Mouse (Mus musculus): ENCODE measurements around the gene Ywhae. TPM values are rescaled to one million over a fixed set of nuclear protein-coding genes. Genes with fewer than 3 reads are reported as not detected.

Ywhae gene
- total RNA-seq, 2 experiments from 2014 or later = 1,159 to 1,269 TPM

GRCm38 (mm10) chr11:75737806-75738476 is 5.3 kb downstream of the Ywhae start:
- DNase-seq = no peak

DNA sequence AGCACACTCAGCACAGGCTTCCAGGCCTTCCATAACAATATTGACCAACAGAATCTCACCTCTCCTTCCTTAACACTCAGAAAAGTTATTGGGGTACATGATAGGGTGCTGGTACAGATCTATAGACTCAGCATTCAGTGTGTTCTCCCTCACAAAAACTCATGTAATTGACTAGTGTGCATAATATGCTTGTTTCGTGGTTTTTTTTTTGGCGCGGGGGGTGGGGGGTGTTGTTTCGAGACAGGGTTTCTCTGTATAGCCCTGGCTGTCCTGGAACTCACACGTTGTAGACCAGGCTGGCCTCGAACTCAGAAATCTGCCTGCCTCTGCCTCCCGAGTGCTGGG is 5.8 kb downstream of the Ywhae start:
- no peak for DNase-seq

DNA sequence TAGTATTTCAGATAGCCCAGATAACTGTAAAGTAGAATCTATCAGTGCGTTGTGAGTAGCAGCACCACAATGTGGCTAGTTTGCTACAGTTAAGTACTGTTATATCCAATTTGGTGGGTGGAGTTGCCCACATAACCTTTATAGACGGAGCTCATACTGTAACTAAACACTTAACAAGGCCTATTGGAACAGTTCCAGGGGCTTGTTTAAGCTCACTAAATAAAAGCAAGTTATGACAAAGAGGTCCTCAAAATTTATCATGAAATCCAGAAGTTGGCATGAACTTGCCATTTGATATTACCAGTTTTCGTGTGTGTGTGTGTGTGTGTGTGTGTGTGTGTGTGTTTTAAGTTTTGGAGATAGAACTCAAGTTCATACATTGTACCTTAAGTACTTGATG is 7.5 kb downstream of the Ywhae start:
- DNase-seq = no peak

DNA sequence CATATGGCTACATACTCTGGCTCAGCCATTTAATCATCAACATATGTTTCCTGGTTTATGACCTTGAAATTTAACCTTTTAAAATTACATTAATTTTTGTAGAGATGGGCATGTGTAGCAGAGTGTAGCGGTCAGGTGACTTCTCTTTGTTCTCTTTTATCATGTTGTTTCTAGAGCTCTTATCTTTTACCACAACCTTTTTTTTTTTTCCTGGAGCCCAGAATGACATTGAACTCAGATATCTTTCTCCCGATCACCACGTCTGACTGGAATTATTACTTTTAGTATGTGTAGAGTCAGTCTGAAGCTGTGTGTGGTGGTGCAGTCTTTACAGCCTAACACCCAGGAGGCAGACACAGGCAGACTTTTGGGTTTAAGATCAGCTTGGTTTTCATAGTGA is 8.9 kb downstream of the Ywhae start:
- DNase-seq = no peak

DNA sequence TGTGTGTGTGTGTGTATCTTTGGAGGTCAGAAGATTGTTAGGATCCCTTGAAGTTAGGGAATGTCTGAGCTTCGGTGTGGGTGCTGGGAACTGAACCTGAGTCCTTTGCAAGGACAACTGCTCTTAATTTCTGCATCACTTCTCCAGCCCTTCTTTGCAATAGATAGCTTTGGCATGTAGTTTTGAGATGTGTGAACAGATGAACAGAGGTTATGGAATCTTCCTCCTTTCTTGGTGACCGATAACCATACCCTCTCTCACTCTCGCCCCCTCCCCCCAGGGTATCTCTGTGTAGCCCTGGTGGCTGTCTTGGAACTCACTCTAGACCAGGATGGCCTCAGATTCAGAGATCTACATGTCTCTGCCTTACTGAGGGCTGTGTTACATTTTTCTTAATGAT is 12.1 kb downstream of the Ywhae start:
- DNase-seq = no peak

DNA sequence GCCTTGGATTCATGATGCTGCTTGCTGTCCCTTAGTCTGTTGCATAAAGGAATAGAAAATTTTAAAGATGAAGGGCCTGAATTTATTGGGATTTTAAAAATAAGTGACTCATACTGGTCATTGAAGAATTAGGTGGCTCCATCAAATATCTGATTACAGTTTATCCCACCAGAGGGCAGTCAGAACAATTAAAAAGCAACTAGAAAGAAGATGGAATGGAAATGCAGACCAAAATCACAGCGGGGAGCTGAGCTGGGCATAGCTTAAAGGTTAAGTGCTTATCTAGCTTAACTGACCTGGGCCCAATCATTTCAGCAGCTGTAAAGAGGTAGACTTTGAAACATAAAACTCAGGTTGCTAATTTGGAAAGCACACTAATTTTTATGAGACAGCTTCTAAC is 17.9 kb downstream of the Ywhae start:
- no peak for DNase-seq

DNA sequence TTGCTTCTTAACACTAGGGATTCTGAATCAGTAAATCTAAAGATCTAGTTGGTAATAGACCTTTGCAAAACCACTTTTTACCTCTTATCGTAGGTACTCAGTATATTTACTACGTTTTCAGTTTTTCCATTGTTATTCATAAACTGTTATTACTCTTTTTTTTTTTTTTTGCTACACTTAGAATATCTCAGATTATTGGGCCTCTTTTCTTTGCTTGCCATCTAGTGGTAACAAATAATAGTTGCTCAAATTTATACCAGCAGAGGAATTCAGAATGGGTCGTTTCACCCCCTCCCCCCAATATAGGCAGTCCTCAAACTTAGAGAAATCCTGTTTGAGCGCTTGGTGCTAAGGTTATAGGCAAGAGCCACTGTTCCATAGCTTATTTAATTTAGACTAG is 18.4 kb downstream of the Ywhae start:
- no peak for DNase-seq

DNA sequence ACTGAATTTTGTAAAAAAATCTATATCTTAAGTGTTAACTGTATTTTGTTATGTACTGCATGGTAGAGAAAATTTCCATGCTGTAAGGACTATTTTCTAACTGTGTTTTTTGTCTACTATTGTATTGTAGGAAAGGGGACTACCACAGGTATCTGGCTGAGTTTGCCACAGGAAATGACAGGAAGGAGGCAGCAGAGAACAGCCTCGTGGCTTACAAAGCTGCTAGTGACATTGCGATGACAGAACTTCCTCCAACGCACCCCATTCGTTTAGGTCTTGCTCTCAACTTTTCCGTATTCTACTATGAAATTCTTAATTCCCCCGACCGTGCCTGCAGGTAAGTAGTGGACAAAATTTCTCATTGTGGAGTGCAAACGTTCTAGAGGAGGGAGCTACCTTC is 24.0 kb downstream of the Ywhae start:
- no peak for DNase-seq

DNA sequence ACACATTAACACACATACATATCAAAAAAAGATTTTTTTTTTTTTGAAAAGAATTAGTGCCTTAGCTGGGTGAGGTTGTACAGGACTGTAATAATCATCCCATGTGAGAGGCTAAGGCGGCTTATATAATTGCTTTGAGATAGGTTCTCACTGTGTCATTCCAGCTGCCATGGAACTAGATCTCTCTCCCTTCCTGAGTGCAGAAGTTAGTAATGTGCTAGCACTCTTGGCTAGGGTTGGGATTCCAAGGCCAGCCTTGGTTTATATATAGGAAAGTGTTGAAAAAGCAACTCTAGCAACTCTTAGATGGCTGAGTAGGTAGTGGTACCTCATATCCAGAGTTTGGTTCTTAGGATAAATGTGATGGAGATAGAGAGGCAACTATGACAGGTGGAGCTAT is 25.9 kb downstream of the Ywhae start:
- DNase-seq = no peak

GRCm38 (mm10) chr11:75760785-75761184 is 28.1 kb downstream of the Ywhae start:
- DNase-seq = no peak

- no peak for DNase-seq
These were observed 30.0 kb downstream of the Ywhae start for GRCm38 (mm10) chr11:75762708-75763107.

DNA sequence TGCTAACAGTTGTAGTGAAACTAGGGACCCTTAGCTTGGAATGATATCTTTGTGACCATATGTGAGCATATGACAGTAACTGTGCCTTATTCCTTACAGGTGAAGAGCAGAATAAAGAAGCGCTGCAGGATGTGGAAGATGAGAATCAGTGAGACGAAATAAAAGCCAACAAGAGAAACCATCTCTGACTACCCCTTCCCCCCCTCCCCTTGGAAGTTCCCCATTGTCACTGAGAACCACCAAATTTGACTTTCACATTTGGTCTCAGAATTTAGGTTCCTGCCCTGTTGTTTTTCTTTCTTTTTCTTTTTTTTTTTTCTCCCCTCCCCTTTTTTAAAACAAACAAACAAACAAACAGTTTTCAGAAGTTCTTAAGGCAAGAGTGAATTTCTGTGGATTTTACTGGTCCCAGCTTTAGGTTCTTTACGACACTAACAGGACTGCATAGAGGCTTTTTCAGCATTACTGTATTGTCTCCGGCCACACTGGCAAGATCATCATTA is 31.9 kb downstream of the Ywhae start:
- no peak for DNase-seq

GRCm38 (mm10) chr11:75765161-75765560 is 32.5 kb downstream of the Ywhae start:
- DNase-seq = no peak

DNA sequence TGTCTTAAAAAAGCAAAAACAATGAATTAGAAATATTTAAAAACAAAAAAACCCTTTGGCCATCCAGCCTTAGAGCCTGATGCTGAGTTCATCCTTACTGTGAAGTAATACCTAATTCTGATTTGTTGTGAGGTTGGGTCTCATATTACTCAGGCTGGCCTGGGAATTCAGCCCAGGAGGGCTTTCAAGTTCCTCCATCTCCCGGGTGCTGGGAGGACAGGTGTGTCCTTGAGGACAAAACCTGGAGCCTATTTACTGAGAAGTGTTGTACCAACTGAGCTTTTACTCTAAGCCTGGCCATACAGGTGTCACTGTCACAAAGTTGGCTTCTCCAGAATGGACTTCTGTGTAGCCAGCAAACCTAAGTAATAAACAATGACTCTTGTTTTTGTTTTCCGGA is 34.3 kb downstream of the Ywhae start:
- no peak for DNase-seq

GRCm38 (mm10) chr11:75768091-75768989 is 35.7 kb downstream of the Ywhae start:
- DNase-seq = peak; percentile 46 to 49

DNA sequence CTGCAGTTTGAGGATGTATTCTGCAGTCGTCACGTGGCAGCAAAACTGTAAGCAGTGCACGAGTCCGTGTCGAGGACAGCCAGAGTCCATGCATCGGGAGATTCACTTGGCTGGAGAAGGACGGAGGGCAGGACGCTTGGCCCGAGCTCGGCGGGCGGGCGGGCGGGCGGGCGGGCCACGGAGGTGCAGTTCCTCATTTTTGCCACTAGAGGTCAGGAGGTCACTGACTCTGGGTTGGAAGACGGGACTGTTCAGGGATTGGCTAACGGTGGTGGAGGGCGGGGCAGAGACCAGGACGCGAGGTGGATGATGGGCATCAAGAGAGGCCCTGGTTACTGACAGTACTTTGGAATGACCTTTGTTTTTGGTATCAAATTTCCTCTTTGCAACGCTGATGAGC is 36.5 kb downstream of the Ywhae start:
- DNase-seq = peak; percentile 74 to 77

DNA sequence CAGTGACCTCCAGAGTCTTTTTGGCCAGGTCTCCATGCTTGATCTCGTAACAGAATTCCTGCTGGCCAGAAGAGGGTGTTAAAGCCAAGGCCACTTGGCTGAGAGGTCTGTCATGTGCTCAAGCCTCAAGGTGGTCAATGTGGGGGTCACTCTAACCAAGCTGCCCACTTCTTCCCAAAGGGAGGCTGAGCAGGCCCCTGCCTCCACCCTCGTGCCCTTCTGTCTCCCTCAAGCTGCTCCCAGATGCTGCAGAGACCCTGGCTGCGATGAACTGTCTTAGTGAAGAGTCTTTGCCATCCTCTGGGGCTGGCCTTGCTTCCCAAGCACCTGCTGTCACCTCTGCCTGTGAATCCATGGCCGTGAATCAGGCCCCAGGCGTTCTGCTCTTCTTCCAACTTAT is 39.9 kb downstream of the Ywhae start:
- no peak for DNase-seq

DNA sequence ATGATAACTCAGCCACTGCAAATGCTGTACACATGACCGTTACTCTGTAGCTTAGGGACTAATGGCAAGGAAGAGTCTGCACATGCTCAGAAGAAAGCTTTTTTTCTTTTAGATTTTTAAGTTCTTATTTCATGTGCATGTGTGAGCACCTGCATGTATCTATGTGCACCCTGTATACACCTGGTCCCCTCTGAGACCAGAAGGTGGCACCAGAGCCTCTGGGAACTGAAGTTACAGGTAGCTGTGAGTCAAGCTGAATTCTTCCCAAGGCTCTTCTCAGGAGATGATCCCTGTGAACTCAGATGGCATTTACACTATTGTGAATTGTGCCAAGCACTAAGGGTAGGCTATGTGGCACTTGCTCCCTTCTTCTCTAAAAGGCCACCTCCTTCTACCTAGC is 43.2 kb downstream of the Ywhae start:
- no peak for DNase-seq

DNA sequence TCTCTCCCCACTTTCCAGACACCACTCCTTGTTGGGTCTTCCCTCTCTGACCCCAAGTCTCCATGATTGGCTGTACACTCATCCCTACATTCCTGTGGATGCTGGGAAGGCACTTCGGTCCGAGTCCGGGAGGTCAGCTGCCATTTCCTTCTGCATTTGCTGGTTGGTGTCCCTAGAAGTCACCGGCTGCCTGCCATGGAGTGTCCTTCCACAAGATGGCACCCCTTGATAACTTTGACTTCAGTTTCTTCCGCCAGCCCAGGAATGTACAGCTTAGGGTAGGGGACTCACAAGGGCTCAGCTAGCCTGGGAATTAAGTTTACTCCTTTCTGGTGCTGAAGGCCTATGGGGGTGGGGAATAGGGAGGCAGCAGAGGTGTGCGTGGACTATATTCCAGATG is 49.2 kb downstream of the Ywhae start:
- DNase-seq = peak; percentile 39 to 50

DNA sequence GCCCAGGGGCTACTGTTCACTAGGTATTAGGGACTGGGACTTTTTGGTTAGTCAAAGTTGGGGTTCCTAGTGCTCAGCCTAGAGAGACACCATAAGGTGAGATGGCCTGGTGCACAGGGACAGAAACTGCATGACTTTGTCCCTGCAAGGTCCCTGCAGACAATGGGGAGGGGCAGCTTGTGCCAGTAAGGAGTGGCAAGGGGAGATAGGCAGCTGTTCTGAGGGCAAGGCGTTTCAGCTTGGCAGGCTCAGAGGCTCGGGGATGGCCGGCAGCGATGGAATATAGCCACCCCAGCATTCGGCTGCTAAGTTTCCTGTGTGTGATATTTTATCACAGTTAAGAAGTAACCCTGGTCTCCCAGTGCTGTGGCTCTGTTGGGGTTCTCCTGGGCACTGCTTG is 51.1 kb downstream of the Ywhae start:
- DNase-seq = no peak

GRCm38 (mm10) chr11:75785897-75786296 is 53.2 kb downstream of the Ywhae start:
- no peak for DNase-seq

DNA sequence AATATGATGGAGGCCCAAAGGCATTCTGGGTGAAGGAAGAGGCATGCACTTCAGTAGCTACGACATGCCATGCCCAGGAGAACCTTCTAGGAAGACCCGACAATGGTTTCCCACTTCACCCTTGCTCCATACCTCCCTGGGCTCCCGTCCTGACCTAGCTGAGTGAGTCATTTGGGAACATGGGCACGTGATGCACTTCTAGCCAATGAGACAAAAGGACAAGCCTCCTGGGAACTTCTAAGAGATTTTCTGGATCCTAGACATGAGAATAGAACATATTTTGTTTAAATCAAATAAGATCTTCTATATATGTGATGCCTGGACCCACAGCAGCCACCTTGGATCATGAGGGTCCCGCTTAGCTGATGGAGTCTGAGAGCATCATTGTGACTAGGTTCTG is 59.9 kb downstream of the Ywhae start:
- no peak for DNase-seq

- DNase-seq = peak in 1 of 2 experiments; percentile 2
These were observed 60.7 kb downstream of the Ywhae start for GRCm38 (mm10) chr11:75793351-75793750.
